Comparison of ENCODE assay signal across 24 mouse cellular contexts in the genomic region with DNA sequence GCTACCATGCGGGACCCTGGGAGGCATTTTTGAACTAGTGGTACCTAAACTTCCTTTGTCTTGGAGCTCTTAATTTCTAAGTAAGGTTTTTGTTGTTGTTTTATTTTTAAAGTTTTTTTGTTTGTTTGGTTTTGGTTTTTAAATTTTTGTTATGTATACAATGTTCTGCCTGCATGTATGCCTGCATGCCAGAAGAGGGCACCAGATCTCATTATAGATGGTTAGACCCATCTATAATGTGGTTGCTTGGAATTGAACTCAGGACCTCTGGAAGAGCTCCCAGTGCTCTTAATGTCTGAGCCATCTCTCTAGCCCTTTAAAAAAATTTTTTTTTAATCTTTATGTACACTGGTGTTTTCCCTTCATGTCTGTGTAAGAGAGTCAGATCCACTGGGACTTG. TPM values are rescaled to one million over a fixed set of nuclear protein-coding genes. Genes with fewer than 3 reads are reported as not detected.
DNase-seq lines count a peak whose midpoint lies in the region; ATAC-seq and TF ChIP-seq lines count a peak whose summit lies in the region.
"Had no signal": no experiment of that assay in that cellular context is flagged by ENCODE, and none has a peak within 500 bp of the region (broad histone marks: within the 10 kb centered on the region; RNA-seq: fewer than 3 reads in every experiment).

No protein-coding gene starts in this region.

- TF ChIP-seq CTCF in forebrain, postnatal 0 days (IDR thresholded peaks at IDR 0.05; ENCODE audit: low read depth): peak; percentile 34
- peak; percentile 55 for TF ChIP-seq CTCF in kidney, postnatal 0 days (IDR thresholded peaks at IDR 0.05; ENCODE audit: low read depth)
- TF ChIP-seq CTCF in lung, postnatal 0 days (IDR thresholded peaks at IDR 0.05): peak; percentile 35

- no peak overlapping the region for H3K9ac ChIP-seq in forebrain, postnatal 0 days
- no peak overlapping the region for H3K9ac ChIP-seq in forebrain, embryonic 16.5 days (replicated peaks; ENCODE audit: low read depth, low read length)
- no peak overlapping the region for H3K9ac ChIP-seq in kidney, postnatal 0 days (ENCODE audit: low read depth, low read length)
- no peak overlapping the region for H3K9ac ChIP-seq in lung, postnatal 0 days (replicated peaks; ENCODE audit: low read depth)
- H3K9ac ChIP-seq in kidney, embryonic 15.5 days: no peak overlapping the region
- H3K9ac ChIP-seq: heart, embryonic 12.5 days; hindbrain, embryonic 13.5 days; liver, embryonic 12.5 days; stomach, embryonic 15.5 days had no signal

- H3K4me2 ChIP-seq in forebrain, postnatal 0 days (ENCODE audit: low read depth): no peak overlapping the region
- no peak overlapping the region for H3K4me2 ChIP-seq in forebrain, embryonic 16.5 days (ENCODE audit: low read length)
- H3K4me2 ChIP-seq in kidney, postnatal 0 days (ENCODE audit: low read length): no peak overlapping the region
- H3K4me2 ChIP-seq in lung, postnatal 0 days (replicated peaks; ENCODE audit: low read depth, low read length): no peak overlapping the region
- H3K4me2 ChIP-seq in kidney, embryonic 15.5 days: no peak overlapping the region
- H3K4me2 ChIP-seq: liver, embryonic 12.5 days had no signal

- no peak overlapping the region for H3K4me3 ChIP-seq in forebrain, postnatal 0 days (ENCODE audit: low read depth, low read length)
- H3K4me3 ChIP-seq in forebrain, embryonic 16.5 days (replicated peaks; ENCODE audit: low read length): no peak overlapping the region
- H3K4me3 ChIP-seq in kidney, postnatal 0 days (replicated peaks; ENCODE audit: low read depth, low read length): no peak overlapping the region
- H3K4me3 ChIP-seq in lung, postnatal 0 days (ENCODE audit: low read depth, low read length): no peak overlapping the region
- no peak overlapping the region for H3K4me3 ChIP-seq in kidney, embryonic 15.5 days (replicated peaks)
- H3K4me3 ChIP-seq: heart, embryonic 12.5 days; hindbrain, embryonic 13.5 days; liver, embryonic 12.5 days; stomach, embryonic 15.5 days had no signal

- no peak for DNase-seq in forebrain, postnatal 0 days
- DNase-seq in kidney, postnatal 0 days (ENCODE audit: low spot score): no peak
- no peak for DNase-seq in kidney, adult 8-10 months
- DNase-seq in lung, postnatal 0 days (ENCODE audit: low spot score): no peak
- no peak for DNase-seq in lung, postnatal 36 days
- DNase-seq in thymus, postnatal 36 days: no peak
- DNase-seq: adrenal gland, adult 2 months; cerebellum, adult 11 months; cerebellum, adult 9-11 months; layer of hippocampus, adult 9-11 months; thymus, adult 2 months had no signal

- no peak overlapping the region for H3K27ac ChIP-seq in forebrain, postnatal 0 days (ENCODE audit: low read depth, low read length)
- H3K27ac ChIP-seq in forebrain, embryonic 16.5 days (ENCODE audit: low read length): no peak overlapping the region
- no peak overlapping the region for H3K27ac ChIP-seq in kidney, postnatal 0 days
- no peak overlapping the region for H3K27ac ChIP-seq in lung, postnatal 0 days (ENCODE audit: low read length)
- H3K27ac ChIP-seq in kidney, embryonic 15.5 days: no peak overlapping the region
- H3K27ac ChIP-seq: embryonic facial prominence, embryonic 10.5 days; hindbrain, embryonic 13.5 days; liver, embryonic 12.5 days; midbrain, embryonic 10.5 days; stomach, embryonic 15.5 days had no signal

- TF ChIP-seq EP300 in lung, postnatal 0 days (IDR thresholded peaks at IDR 0.05): no peak

- no peaks in the 10 kb centered on the region for H3K9me3 ChIP-seq in forebrain, postnatal 0 days (ENCODE audit: low read length)
- H3K9me3 ChIP-seq in forebrain, embryonic 16.5 days (ENCODE audit: control insufficient read depth, low read length): 0 out of 2 replicates have a peak, but pooled peaks cover 2% of the 10 kb centered on the region
- no peaks in the 10 kb centered on the region for H3K9me3 ChIP-seq in kidney, postnatal 0 days (replicated peaks; ENCODE audit: low read length)
- peaks cover 4% of the 10 kb centered on the region; the same call in 1 of the 2 replicates for H3K9me3 ChIP-seq in lung, postnatal 0 days (ENCODE audit: low read length)
- peaks cover 5% of the 10 kb centered on the region; the same call in 1 of the 2 replicates for H3K9me3 ChIP-seq in kidney, embryonic 15.5 days (replicated peaks)
- H3K9me3 ChIP-seq: hindbrain, embryonic 13.5 days; stomach, embryonic 15.5 days had no signal

- ATAC-seq in forebrain, postnatal 0 days: no peak
- ATAC-seq in forebrain, embryonic 16.5 days: no peak
- no peak for ATAC-seq in kidney, postnatal 0 days (replicated peaks; ENCODE audit: low FRiP score, low read depth)
- ATAC-seq in lung, postnatal 0 days: no peak
- no peak for ATAC-seq in kidney, embryonic 15.5 days (replicated peaks; ENCODE audit: low FRiP score)
- ATAC-seq: liver, embryonic 12.5 days had no signal

- 85% methylated on average over 1 of the region's 1 CpGs for WGBS in forebrain, postnatal 0 days
- WGBS in forebrain, embryonic 16.5 days: 90% methylated on average over 1 of the region's 1 CpGs
- WGBS in kidney, postnatal 0 days: 93% methylated on average over 1 of the region's 1 CpGs
- 97% methylated on average over 1 of the region's 1 CpGs for WGBS in lung, postnatal 0 days
- WGBS in kidney, embryonic 15.5 days: 92% methylated on average over 1 of the region's 1 CpGs

- no peaks in the 10 kb centered on the region for H3K36me3 ChIP-seq in forebrain, postnatal 0 days (ENCODE audit: insufficient read depth)
- no peaks in the 10 kb centered on the region for H3K36me3 ChIP-seq in forebrain, embryonic 16.5 days (ENCODE audit: control insufficient read depth, insufficient read depth)
- no peaks in the 10 kb centered on the region for H3K36me3 ChIP-seq in kidney, postnatal 0 days (ENCODE audit: insufficient read depth, low read length)
- no peaks in the 10 kb centered on the region for H3K36me3 ChIP-seq in lung, postnatal 0 days (ENCODE audit: insufficient read depth, low read length)
- H3K36me3 ChIP-seq in kidney, embryonic 15.5 days: peaks cover 9% of the 10 kb centered on the region; the same call in 1 of the 2 replicates
- H3K36me3 ChIP-seq: hindbrain, embryonic 13.5 days; liver, embryonic 12.5 days; stomach, embryonic 15.5 days had no signal

- H3K4me1 ChIP-seq in forebrain, postnatal 0 days (ENCODE audit: insufficient read depth): no peaks in the 10 kb centered on the region
- no peaks in the 10 kb centered on the region for H3K4me1 ChIP-seq in forebrain, embryonic 16.5 days (replicated peaks; ENCODE audit: control insufficient read depth, insufficient read depth, low read length)
- no peaks in the 10 kb centered on the region for H3K4me1 ChIP-seq in kidney, postnatal 0 days (replicated peaks; ENCODE audit: insufficient read depth, low read length)
- H3K4me1 ChIP-seq in lung, postnatal 0 days (ENCODE audit: insufficient read depth, low read depth, low read length): no peaks in the 10 kb centered on the region
- peaks cover 11% of the 10 kb centered on the region for H3K4me1 ChIP-seq in kidney, embryonic 15.5 days

- no peaks in the 10 kb centered on the region for H3K27me3 ChIP-seq in forebrain, postnatal 0 days (ENCODE audit: insufficient read depth, low read length)
- 0 out of 2 replicates have a peak, but pooled peaks cover 2% of the 10 kb centered on the region for H3K27me3 ChIP-seq in forebrain, embryonic 16.5 days (replicated peaks; ENCODE audit: control insufficient read depth, insufficient read depth, low read length)
- no peaks in the 10 kb centered on the region for H3K27me3 ChIP-seq in kidney, postnatal 0 days (ENCODE audit: insufficient read depth, low read length)
- no peaks in the 10 kb centered on the region for H3K27me3 ChIP-seq in lung, postnatal 0 days (replicated peaks; ENCODE audit: insufficient read depth, low read length)
- no peaks in the 10 kb centered on the region for H3K27me3 ChIP-seq in kidney, embryonic 15.5 days
- H3K27me3 ChIP-seq: stomach, embryonic 15.5 days had no signal

RNA-seq across cellular contexts. Expression of gene Ccdc114, which starts 5.8 kb away (rescaled TPM):
- total RNA-seq in forebrain, postnatal 0 days (2014; rRNA removed): 4.3 and 5.8 TPM in 2 replicates
- polyA plus RNA-seq in forebrain, postnatal 0 days (2015; fragmentation: Nextera tagmentation; extraction: Ambion mirVana): 3.1 and 5.1 TPM in 2 replicates
- 3.1 and 4.6 TPM in 2 replicates for polyA plus RNA-seq in forebrain, embryonic 16.5 days (2015; fragmentation: Nextera tagmentation; extraction: Ambion mirVana)
- polyA plus RNA-seq in kidney, postnatal 0 days (2015; fragmentation: Nextera tagmentation; extraction: Ambion mirVana): 7.2 and 8.4 TPM in 2 replicates
- polyA plus RNA-seq in lung, postnatal 0 days (2015; fragmentation: Nextera tagmentation; extraction: Ambion mirVana): 8.9 and 11.2 TPM in 2 replicates
- polyA plus RNA-seq in kidney, embryonic 15.5 days (2015; fragmentation: Nextera tagmentation; extraction: Ambion mirVana): 10.8 and 12.2 TPM in 2 replicates

RNA-seq across cellular contexts. Expression of gene Emp3, which starts 8.5 kb away (rescaled TPM):
- 10.0 and 22.7 TPM in 2 replicates for total RNA-seq in forebrain, postnatal 0 days (2014; rRNA removed)
- polyA plus RNA-seq in forebrain, postnatal 0 days (2015; fragmentation: Nextera tagmentation; extraction: Ambion mirVana): 24.9 and 33.7 TPM in 2 replicates
- 19.2 and 21.6 TPM in 2 replicates for polyA plus RNA-seq in forebrain, embryonic 16.5 days (2015; fragmentation: Nextera tagmentation; extraction: Ambion mirVana)
- polyA plus RNA-seq in kidney, postnatal 0 days (2015; fragmentation: Nextera tagmentation; extraction: Ambion mirVana): 170 and 171 TPM in 2 replicates
- polyA plus RNA-seq in lung, postnatal 0 days (2015; fragmentation: Nextera tagmentation; extraction: Ambion mirVana): 233 and 255 TPM in 2 replicates
- polyA plus RNA-seq in kidney, embryonic 15.5 days (2015; fragmentation: Nextera tagmentation; extraction: Ambion mirVana): 164 and 194 TPM in 2 replicates

RNA-seq across cellular contexts. Expression of gene Tmem143, which starts 32.9 kb away (rescaled TPM):
- 22.1 and 29.7 TPM in 2 replicates for total RNA-seq in forebrain, postnatal 0 days (2014; rRNA removed)
- 4.9 and 5.7 TPM in 2 replicates for polyA plus RNA-seq in forebrain, postnatal 0 days (2015; fragmentation: Nextera tagmentation; extraction: Ambion mirVana)
- 5.7 and 6.0 TPM in 2 replicates for polyA plus RNA-seq in forebrain, embryonic 16.5 days (2015; fragmentation: Nextera tagmentation; extraction: Ambion mirVana)
- polyA plus RNA-seq in kidney, postnatal 0 days (2015; fragmentation: Nextera tagmentation; extraction: Ambion mirVana): 6.2 and 6.7 TPM in 2 replicates
- polyA plus RNA-seq in lung, postnatal 0 days (2015; fragmentation: Nextera tagmentation; extraction: Ambion mirVana): 3.9 and 4.1 TPM in 2 replicates
- 6.2 and 6.5 TPM in 2 replicates for polyA plus RNA-seq in kidney, embryonic 15.5 days (2015; fragmentation: Nextera tagmentation; extraction: Ambion mirVana)

RNA-seq across cellular contexts. Expression of gene Syngr4, which starts 33.2 kb away (rescaled TPM):
- 0.31 TPM in 1 of 2 replicates, not detected in the other for total RNA-seq in forebrain, postnatal 0 days (2014; rRNA removed)
- polyA plus RNA-seq in forebrain, postnatal 0 days (2015; fragmentation: Nextera tagmentation; extraction: Ambion mirVana): 0.40 TPM in 2 replicates
- polyA plus RNA-seq in forebrain, embryonic 16.5 days (2015; fragmentation: Nextera tagmentation; extraction: Ambion mirVana): 0.63 TPM in 1 of 2 replicates, not detected in the other
- 0.96 and 1.6 TPM in 2 replicates for polyA plus RNA-seq in kidney, postnatal 0 days (2015; fragmentation: Nextera tagmentation; extraction: Ambion mirVana)
- 0.14 and 0.23 TPM in 2 replicates for polyA plus RNA-seq in lung, postnatal 0 days (2015; fragmentation: Nextera tagmentation; extraction: Ambion mirVana)
- 0.93 and 1.1 TPM in 2 replicates for polyA plus RNA-seq in kidney, embryonic 15.5 days (2015; fragmentation: Nextera tagmentation; extraction: Ambion mirVana)
- total RNA-seq: adrenal gland, adult 2 months; gastrocnemius, adult 18-20 months; heart, postnatal 25 days; left cerebral cortex, postnatal 10 days; neutrophil, adult 5-6 weeks had no signal

RNA-seq across cellular contexts. Expression of gene Grin2d, which starts 51.5 kb away (rescaled TPM):
- 9.0 and 12.9 TPM in 2 replicates for total RNA-seq in forebrain, postnatal 0 days (2014; rRNA removed)
- 1.9 and 3.4 TPM in 2 replicates for polyA plus RNA-seq in forebrain, postnatal 0 days (2015; fragmentation: Nextera tagmentation; extraction: Ambion mirVana)
- 0.56 and 1.5 TPM in 2 replicates for polyA plus RNA-seq in forebrain, embryonic 16.5 days (2015; fragmentation: Nextera tagmentation; extraction: Ambion mirVana)
- polyA plus RNA-seq in kidney, postnatal 0 days (2015; fragmentation: Nextera tagmentation; extraction: Ambion mirVana): 0.29 and 0.32 TPM in 2 replicates
- polyA plus RNA-seq in lung, postnatal 0 days (2015; fragmentation: Nextera tagmentation; extraction: Ambion mirVana): 0.62 and 0.75 TPM in 2 replicates
- polyA plus RNA-seq in kidney, embryonic 15.5 days (2015; fragmentation: Nextera tagmentation; extraction: Ambion mirVana): 0.42 and 0.47 TPM in 2 replicates
- total RNA-seq: granulocyte monocyte progenitor cell, adult 5-6 weeks; neutrophil, adult 5-6 weeks had no signal
